Mouse (Mus musculus) kidney, embryonic 15.5 days (tissue): ENCODE measurements around the gene Tshz2. TPM values are rescaled to one million over a fixed set of nuclear protein-coding genes. Genes with fewer than 3 reads are reported as not detected.

Experiments used
- ATAC-seq: fragments of 200-750 bp; cut with Nextera tagmentation; replicated peaks from 2 replicates; pipeline ENCODE4 v1.8.0; 2017; ENCODE audit warnings: moderate TSS enrichment; ENCODE audit not compliant: low FRiP score
- H3K27ac ChIP-seq: fragments of 300-500 bp; sonication (generic); 2 replicates; pipeline ENCODE4 v1.5.1; 2015; ENCODE audit warnings: mild to moderate bottlenecking, inconsistent platforms
- H3K27me3 ChIP-seq: fragments of 300-500 bp; sonication (generic); 2 replicates; pipeline ENCODE4 v1.6.1; 2015; ENCODE audit warnings: inconsistent platforms
- H3K36me3 ChIP-seq: fragments of 300-500 bp; sonication (generic); 2 replicates; pipeline ENCODE4 v1.6.1; 2015; ENCODE audit warnings: inconsistent platforms
- H3K4me1 ChIP-seq: fragments of 300-500 bp; sonication (generic); 2 replicates; pipeline ENCODE4 v1.6.1; 2015; ENCODE audit warnings: inconsistent platforms
- H3K4me2 ChIP-seq: fragments of 300-500 bp; sonication (generic); 2 replicates; pipeline ENCODE4 v1.6.1; 2015; ENCODE audit warnings: moderate library complexity, mild to moderate bottlenecking, inconsistent platforms
- H3K4me3 ChIP-seq: fragments of 300-500 bp; sonication (generic); replicated peaks from 2 replicates; pipeline ENCODE4 v1.5.1; 2015; ENCODE audit warnings: mild to moderate bottlenecking, inconsistent platforms
- H3K9ac ChIP-seq: fragments of 300-500 bp; sonication (generic); 2 replicates; pipeline ENCODE4 v1.6.1; 2015; ENCODE audit warnings: mild to moderate bottlenecking, inconsistent platforms
- H3K9me3 ChIP-seq: fragments of 300-500 bp; sonication (generic); replicated peaks from 2 replicates; pipeline ENCODE4 v1.6.1; 2016; ENCODE audit warnings: inconsistent platforms
- WGBS: fragments of 180-500 bp; shearing (Covaris S2); methylation state at CpG from one replicate; pipeline ENCODE4 v1.1.7; 2015; ENCODE audit warnings: mixed read lengths; 5-methylcytosine and 5-hydroxymethylcytosine counted together
- polyA plus RNA-seq: library from polyadenylated mRNA; unstranded; fragments of >200 nt; fragmentation: Nextera tagmentation; extraction: Ambion mirVana; gene quantifications from 2 replicates; pipeline ENCODE4 v1.2.1, GENCODE M21; 2015

Gene Tshz2
- polyA plus RNA-seq, 1 experiment from 2014 or later: 17.8 TPM

DNA sequence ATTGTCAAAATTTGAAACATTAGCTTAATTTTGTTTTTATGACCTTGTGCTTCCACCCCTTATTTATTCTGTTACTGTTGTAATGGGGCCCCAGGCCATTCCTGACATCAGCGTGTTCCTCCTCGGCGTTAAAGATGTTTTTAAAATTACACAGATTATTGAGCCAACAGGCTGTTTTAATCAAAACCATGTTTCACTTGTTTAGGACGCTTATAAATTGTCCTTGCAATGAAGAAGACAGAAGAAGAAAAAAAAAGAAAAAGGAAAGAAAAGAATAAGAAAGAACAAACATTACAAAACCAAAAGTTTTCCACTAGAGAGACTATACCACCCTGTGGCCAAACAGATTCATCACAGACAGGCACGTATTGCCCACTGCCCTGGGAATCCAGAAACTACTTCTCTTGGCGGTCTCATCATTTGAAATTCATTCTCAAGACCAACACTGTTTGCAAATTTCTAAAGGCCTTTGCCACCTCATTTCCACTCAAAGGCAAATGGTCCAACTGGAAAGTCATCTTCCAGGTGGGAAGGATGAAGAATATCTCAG, 444.2 kb downstream of the Tshz2 start:
- Histone ChIP-seq H3K27me3 (no peaks in the 10 kb centered on the region; the same call in 1 of the 2 replicates), H3K4me2 (no peak overlapping the region), H3K9me3 (no peaks in the 10 kb centered on the region), H3K9ac (no peak overlapping the region), H3K4me3 (no peak overlapping the region), H3K27ac (no peak overlapping the region), H3K36me3 (no peaks in the 10 kb centered on the region), H3K4me1 (peaks cover 33% of the 10 kb centered on the region)
- ATAC-seq: no peak
- 51% methylated on average over 6 of the region's 6 CpGs for WGBS

DNA sequence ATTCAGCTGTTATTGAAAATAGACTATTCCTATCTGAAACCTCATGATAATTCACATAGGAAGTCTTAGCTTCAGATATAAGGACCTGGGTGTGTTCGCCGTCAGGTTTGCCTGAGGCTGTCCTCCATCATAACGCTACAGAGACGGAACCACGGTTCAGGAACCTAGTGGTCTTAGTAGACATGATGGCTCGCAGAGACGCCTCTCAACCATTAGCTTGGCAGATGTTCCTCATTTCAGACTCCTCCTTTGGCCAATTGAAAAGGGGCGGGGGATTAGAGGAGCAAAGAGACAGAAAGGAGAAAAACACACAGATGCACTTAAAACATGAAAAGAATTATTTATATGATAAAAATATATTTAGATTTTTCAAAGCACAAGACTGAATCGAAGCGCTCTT, 445.2 kb downstream of the Tshz2 start:
- no peak for ATAC-seq
- Histone ChIP-seq H3K9me3 (no peaks in the 10 kb centered on the region), H3K27me3 (no peaks in the 10 kb centered on the region), H3K27ac (no peak overlapping the region), H3K4me2 (no peak overlapping the region), H3K4me1 (peaks cover 23% of the 10 kb centered on the region), H3K36me3 (no peaks in the 10 kb centered on the region), H3K9ac (no peak overlapping the region), H3K4me3 (no peak overlapping the region)
- 89% methylated on average over 10 of the region's 10 CpGs for WGBS

DNA sequence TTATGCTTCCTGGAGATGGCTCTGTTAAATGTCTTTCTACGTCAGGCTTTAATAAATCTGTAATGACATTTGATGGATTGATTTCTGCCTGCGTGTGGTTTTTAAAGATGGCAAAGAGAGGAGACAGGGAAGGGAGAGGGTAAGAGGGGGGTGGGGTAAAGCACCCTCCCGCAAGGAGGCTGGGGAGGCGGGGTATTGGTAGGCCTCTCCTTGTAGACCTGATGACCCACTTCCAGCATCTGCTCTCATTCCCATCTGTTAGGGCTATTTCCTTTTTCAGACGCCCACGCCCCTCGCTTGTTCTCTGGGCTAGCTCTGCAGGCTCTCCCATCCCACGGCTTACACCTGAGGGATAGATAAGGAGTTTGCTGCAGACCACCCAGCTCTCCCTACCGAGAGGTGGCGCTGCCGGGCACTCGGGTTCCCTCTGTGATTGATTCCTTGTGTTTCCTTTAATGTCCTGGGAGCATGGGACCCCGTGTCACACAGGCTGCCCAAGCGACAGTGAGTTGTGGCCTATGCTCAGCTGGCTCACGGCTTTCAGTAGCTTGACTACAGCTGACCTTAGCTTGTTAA, 445.7 kb downstream of the Tshz2 start:
- Histone ChIP-seq H3K4me1 (peaks cover 23% of the 10 kb centered on the region), H3K36me3 (no peaks in the 10 kb centered on the region), H3K9ac (no peak overlapping the region), H3K4me2 (no peak overlapping the region), H3K4me3 (no peak overlapping the region), H3K27me3 (no peaks in the 10 kb centered on the region), H3K27ac (no peak overlapping the region), H3K9me3 (no peaks in the 10 kb centered on the region)
- 43% methylated on average over 15 of the region's 15 CpGs for WGBS
- ATAC-seq: no peak

DNA sequence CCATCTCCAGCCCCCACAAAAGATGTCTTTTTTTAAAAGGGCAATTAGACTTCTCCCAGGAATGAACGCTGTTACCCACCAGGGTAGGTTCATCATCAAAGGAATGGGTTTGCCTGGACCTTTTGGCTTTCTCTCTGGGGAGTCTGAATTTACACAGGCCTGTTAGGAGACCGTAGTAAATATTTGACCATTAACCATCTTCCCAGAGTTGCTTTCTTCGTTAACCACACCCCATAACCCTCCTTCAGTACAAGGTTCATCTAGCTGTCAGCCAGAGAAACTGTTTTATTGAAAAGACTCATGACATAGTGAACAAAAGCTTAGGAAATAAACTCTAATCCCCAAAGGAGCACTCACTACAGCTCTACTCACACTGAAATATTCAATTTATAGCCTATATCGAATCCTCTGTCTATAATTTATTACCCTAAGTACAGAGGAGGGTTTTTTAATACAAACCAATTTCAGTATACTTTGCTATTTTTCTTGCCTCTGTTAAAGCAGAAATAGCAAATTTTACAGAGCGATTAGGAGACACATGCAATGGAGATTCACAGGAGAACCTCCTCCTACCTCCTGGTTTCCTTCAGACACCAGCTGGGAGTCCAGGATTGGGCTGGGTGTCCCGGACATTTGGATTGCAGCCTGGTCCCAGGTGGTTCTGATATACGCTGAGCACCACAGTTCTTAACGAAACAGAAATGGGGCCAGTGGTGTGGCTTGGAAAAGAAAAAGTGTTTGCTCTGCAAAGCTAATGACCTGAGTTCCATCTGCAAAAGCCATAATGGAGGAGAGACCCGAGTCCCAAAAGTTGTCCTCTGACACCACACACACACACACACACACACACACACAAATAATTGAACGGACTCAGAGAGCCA, 459.0 kb downstream of the Tshz2 start:
- Histone ChIP-seq H3K27me3 (no peaks in the 10 kb centered on the region), H3K4me2 (no peak overlapping the region), H3K4me3 (no peak overlapping the region), H3K9me3 (no peaks in the 10 kb centered on the region), H3K27ac (peak overlapping the region; percentile 67), H3K4me1 (peaks cover 16% of the 10 kb centered on the region; the same call in 1 of the 2 replicates), H3K9ac (no peak overlapping the region), H3K36me3 (no peaks in the 10 kb centered on the region)
- peak; percentile 71 for ATAC-seq
- 47% methylated on average over 10 of the region's 10 CpGs for WGBS

DNA sequence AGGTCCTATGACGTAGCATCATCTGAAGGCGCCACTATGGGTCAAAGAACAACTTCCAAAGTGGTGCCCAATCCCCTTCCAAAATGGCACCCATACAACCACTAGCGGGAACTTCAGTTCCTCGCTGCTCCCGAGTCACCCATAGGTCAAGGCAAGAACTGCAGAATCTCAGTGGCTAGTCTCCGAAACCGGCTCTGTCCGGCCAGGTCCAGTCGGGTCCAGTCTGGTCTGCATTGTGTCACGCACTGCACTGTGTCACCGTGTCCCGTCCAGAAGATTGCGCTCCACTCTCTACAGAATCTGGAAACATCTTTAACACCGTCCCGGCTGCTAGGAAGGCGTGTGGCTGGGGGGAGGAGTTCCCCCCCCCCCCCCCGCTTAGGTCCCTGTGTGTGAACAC, 461.4 kb downstream of the Tshz2 start:
- no peak for ATAC-seq
- Histone ChIP-seq H3K9me3 (no peaks in the 10 kb centered on the region), H3K9ac (no peak overlapping the region), H3K36me3 (no peaks in the 10 kb centered on the region), H3K27ac (no peak overlapping the region), H3K4me3 (no peak overlapping the region), H3K27me3 (no peaks in the 10 kb centered on the region), H3K4me2 (no peak overlapping the region), H3K4me1 (peaks cover 16% of the 10 kb centered on the region; the same call in 1 of the 2 replicates)
- 95% methylated on average over 17 of the region's 17 CpGs for WGBS

DNA sequence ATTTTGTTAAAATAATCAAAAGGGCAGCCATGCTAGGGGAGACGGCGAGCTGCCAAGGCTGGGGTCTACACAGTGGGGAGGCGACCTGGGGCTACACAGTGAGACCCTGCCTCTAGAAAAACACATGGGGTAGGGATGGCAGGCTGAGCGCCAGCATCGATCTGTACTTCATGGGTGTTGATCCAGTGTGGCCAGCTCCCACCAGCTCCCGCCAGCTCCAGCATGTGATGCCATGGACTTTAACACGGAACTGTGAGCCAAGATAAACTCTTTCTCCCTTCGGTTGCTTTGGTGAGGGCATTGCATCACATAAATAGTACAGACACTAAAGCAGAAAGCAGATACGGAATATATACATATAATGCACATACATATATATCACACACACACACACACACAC, 462.1 kb downstream of the Tshz2 start:
- Histone ChIP-seq H3K9ac (no peak overlapping the region), H3K4me1 (peaks cover 16% of the 10 kb centered on the region; the same call in 1 of the 2 replicates), H3K9me3 (no peaks in the 10 kb centered on the region), H3K27me3 (no peaks in the 10 kb centered on the region), H3K27ac (no peak overlapping the region), H3K4me3 (no peak overlapping the region), H3K36me3 (no peaks in the 10 kb centered on the region), H3K4me2 (no peak overlapping the region)
- no peak for ATAC-seq
- WGBS: 90% methylated on average over 9 of the region's 9 CpGs

DNA sequence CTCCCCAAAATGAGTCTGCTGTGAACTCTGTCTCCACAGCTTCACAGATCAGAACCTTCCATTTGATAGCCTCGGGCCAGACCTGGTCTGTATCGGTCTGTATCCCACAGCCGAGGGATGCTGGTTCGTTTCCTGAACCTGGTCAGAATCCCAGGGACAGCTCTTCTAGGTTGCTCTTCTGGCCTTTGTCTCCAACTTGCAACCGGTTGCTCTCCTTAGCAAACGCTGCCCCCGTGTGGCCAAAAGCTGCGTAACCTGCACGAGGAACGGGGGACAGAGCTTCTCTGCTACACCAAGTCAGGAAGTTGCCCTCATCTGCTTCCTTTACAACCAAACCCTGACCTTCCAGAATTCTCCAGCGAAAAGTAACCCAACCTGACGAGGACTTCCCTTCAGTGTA, 468.3 kb downstream of the Tshz2 start:
- Histone ChIP-seq H3K36me3 (peaks cover 6% of the 10 kb centered on the region; the same call in 1 of the 2 replicates), H3K9me3 (no peaks in the 10 kb centered on the region), H3K4me1 (peaks cover 10% of the 10 kb centered on the region; the same call in 1 of the 2 replicates), H3K4me2 (0 out of 2 replicates have a peak overlapping the region, but pooled peaks have one; percentile 14), H3K9ac (no peak overlapping the region), H3K27ac (no peak overlapping the region), H3K4me3 (no peak overlapping the region), H3K27me3 (no peaks in the 10 kb centered on the region)
- WGBS: 3% methylated on average over 12 of the region's 12 CpGs
- no peak for ATAC-seq

DNA sequence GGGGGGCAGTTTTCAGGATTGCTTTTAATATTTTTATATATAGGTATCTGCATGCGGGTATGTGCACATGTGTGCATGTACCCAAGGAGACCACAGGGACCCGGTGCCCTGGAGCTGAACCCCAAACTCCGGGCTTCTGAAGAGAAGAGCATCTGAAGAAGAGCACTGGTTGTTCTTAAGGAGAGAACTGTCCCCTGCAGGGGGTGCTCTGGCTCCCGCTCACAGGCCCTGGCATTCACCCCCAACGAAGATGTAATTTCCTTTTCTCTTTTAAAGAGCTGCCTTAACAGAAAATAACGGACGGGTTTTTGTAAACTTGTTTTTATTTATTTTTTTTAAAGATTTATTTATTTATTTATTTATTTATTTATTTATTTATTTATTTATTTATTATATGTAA, 469.1 kb downstream of the Tshz2 start:
- no peak overlapping the region for H3K27ac ChIP-seq
- WGBS: 77% methylated on average over 7 of the region's 7 CpGs

DNA sequence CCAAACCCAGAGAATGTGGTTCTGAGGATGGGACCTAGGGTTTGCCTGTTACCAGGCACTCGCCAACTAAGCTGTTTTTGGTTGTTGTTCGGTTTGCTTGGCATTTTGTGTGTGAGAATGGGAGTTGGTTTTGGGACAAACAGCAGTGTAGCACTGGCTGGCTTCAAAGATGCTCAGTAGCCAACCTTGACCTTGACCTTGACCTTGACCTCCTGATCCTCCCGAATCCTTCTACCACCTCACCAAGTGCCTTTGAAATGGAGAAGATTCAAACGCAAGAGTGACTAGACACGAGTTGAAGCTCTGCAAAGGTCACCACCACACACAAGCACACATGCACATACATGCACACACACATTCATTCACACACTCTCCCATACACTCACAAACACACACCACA, 470.5 kb downstream of the Tshz2 start:
- H3K4me3 ChIP-seq: no peak overlapping the region
- H3K9me3 ChIP-seq: no peaks in the 10 kb centered on the region
- peaks cover 28% of the 10 kb centered on the region for H3K36me3 ChIP-seq
- H3K27me3 ChIP-seq: no peaks in the 10 kb centered on the region
- H3K27ac ChIP-seq: no peak overlapping the region
- no peak for ATAC-seq
- H3K4me1 ChIP-seq: peaks cover 4% of the 10 kb centered on the region; the same call in 1 of the 2 replicates
- WGBS: 76% methylated on average over 5 of the region's 5 CpGs
- no peak overlapping the region for H3K4me2 ChIP-seq
- no peak overlapping the region for H3K9ac ChIP-seq

More for the DNA sequence above, 469.1 kb downstream of the Tshz2 start:
- H3K4me1 ChIP-seq: peaks cover 4% of the 10 kb centered on the region; the same call in 1 of the 2 replicates
- no peak for ATAC-seq
- H3K36me3 ChIP-seq: peaks cover 14% of the 10 kb centered on the region
- no peak overlapping the region for H3K4me3 ChIP-seq
- H3K4me2 ChIP-seq: no peak overlapping the region
- H3K9me3 ChIP-seq: no peaks in the 10 kb centered on the region
- no peaks in the 10 kb centered on the region for H3K27me3 ChIP-seq
- H3K9ac ChIP-seq: no peak overlapping the region

DNA sequence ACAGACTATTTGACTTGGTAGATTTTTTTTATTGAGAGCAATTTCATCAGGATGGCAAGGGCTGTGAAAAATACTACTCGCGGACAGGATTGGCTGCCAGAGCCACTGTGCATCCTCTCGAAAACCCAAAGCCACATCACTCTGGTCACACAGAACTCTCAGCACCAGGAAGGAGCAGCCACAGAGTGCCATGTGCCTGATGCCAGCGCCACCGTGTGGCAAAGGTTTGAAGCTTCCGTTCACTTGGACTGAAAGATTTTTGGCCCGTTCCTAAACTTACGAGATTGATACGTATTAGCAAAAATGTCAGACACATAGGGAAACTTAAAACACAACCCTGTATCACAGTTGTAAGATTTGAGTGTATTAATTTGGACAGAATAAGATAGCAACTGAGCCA, 471.0 kb downstream of the Tshz2 start:
- H3K4me1 ChIP-seq: peaks cover 4% of the 10 kb centered on the region; the same call in 1 of the 2 replicates
- no peak overlapping the region for H3K4me3 ChIP-seq
- WGBS: 56% methylated on average over 9 of the region's 9 CpGs
- H3K9ac ChIP-seq: no peak overlapping the region
- H3K36me3 ChIP-seq: peaks cover 32% of the 10 kb centered on the region
- H3K4me2 ChIP-seq: no peak overlapping the region
- no peaks in the 10 kb centered on the region for H3K27me3 ChIP-seq
- no peaks in the 10 kb centered on the region for H3K9me3 ChIP-seq
- H3K27ac ChIP-seq: no peak overlapping the region
- ATAC-seq: no peak

DNA sequence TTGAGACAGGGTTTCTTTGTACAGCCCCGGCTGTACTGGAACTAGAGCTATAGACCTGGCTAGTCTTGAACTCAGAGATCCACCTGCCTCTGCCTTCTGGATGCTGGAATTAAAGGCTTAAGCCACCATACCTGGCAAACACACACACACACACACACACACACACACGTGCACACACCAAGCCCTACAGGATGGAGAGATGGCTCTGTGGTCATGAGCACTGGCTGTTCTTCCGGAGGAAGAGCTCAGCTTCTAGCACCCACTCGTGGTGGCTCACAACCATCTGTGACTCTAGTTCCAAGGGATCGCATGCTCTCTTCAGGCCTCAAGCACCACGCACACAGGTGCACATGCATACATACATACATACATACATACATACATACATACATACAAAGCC, 471.6 kb downstream of the Tshz2 start:
- WGBS: 90% methylated on average over 6 of the region's 6 CpGs
- Histone ChIP-seq H3K36me3 (peaks cover 37% of the 10 kb centered on the region), H3K4me3 (no peak overlapping the region), H3K9me3 (no peaks in the 10 kb centered on the region), H3K27me3 (no peaks in the 10 kb centered on the region), H3K9ac (no peak overlapping the region), H3K4me1 (peaks cover 4% of the 10 kb centered on the region; the same call in 1 of the 2 replicates), H3K4me2 (no peak overlapping the region), H3K27ac (no peak overlapping the region)
- ATAC-seq: no peak

DNA sequence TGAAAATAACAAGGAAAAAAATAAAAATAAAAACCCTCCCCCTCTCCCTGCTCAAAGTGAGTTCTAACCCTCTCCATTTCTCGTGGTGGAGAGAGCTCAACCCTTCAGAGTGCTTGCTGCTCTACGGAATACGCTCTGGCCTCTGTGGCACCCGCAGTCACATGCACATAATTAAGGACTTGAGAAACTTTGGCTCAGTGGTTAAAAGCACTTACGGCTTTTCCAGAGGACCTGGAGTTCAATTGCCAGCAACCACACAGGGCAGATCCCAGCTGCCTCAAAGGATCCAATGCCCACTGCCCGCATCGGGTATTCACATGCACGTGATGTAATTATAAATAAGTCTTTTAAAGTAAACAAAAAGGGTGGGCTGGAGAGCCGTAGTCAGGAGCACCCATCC, 473.2 kb downstream of the Tshz2 start:
- H3K4me1 ChIP-seq: peaks cover 4% of the 10 kb centered on the region; the same call in 1 of the 2 replicates
- 79% methylated on average over 9 of the region's 9 CpGs for WGBS
- no peak overlapping the region for H3K4me3 ChIP-seq
- H3K9ac ChIP-seq: no peak overlapping the region
- H3K36me3 ChIP-seq: peaks cover 53% of the 10 kb centered on the region
- H3K27ac ChIP-seq: no peak overlapping the region
- ATAC-seq: no peak
- H3K9me3 ChIP-seq: no peaks in the 10 kb centered on the region
- no peaks in the 10 kb centered on the region for H3K27me3 ChIP-seq
- no peak overlapping the region for H3K4me2 ChIP-seq
